Mouse (Mus musculus): ENCODE data around the gene Rcsd1.

- TF ChIP-seq CTCF (IDR thresholded peaks at IDR 0.05; ENCODE audit: low read depth) (no peak), EP300 (IDR thresholded peaks at IDR 0.05; ENCODE audit: low read depth) (no peak)
Observed at GRCm38 (mm10) chr1:165613926-165614325, 95.6 kb downstream of the Rcsd1 start.

All from liver, postnatal 0 days (tissue).